ENCODE assay signal across 8 mouse cellular contexts in the genomic region with DNA sequence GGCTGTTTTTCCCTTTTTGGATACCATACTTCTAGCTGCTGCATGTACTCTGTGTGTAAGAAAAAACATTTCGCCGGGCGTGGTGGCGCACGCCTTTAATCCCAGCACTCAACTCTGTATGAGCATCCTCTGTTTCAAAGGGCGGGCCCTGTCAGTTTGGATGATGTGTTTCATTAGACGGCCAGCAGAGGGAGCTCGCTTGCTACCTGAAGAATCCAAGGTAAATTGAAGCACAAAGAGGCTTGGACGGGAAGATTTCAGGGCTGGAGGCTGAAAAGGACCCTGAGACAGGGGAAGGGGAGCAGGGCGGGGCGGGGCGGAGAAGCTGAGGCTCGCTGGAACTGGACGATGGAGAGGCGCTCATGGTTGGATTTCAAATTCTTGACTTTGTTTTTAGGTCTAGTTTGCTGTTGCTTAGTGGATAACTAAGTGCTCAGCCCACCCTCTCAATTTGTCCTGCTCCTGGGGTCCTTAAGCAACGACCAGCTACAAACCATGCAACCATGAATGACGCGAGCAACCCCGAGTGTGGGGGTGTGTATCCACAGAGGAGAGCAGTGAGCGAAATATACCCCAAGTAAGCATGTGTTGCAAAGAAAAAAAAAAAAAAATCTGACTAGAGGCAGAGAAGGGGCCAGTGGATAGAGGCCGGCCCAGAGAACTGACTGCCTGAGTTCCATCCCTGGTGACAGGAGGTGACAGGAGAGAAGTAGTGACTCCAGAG. TPM values are rescaled to one million over a fixed set of nuclear protein-coding genes. Genes with fewer than 3 reads are reported as not detected.
DNase-seq lines count a peak whose midpoint lies in the region; ATAC-seq and TF ChIP-seq lines count a peak whose summit lies in the region.

No protein-coding gene starts in this region.

- WGBS in embryonic facial prominence, embryonic 13.5 days: 11% methylated on average over 21 of the region's 21 CpGs
- 14% methylated on average over 21 of the region's 21 CpGs for WGBS in limb, embryonic 12.5 days

- peak overlapping the region; percentile 53; the same call in 1 of the 2 replicates for H3K9ac ChIP-seq in embryonic facial prominence, embryonic 13.5 days
- H3K9ac ChIP-seq in limb, embryonic 12.5 days (replicated peaks): peak overlapping the region; percentile 44; the same call in 1 of the 2 replicates

- no peaks in the 10 kb centered on the region for H3K4me1 ChIP-seq in embryonic facial prominence, embryonic 13.5 days
- H3K4me1 ChIP-seq in limb, embryonic 12.5 days (replicated peaks): 0 out of 2 replicates have a peak, but pooled peaks cover under 1% of the 10 kb centered on the region

- no peak for TF ChIP-seq POLR2A in myocyte (IDR thresholded peaks at IDR 0.05; ENCODE audit: insufficient read length, low read depth)

- H3ac ChIP-seq in myocyte (ENCODE audit: control insufficient read depth, insufficient read length): no peak overlapping the region

- no peaks in the 10 kb centered on the region for H3K79me2 ChIP-seq in myocyte (ENCODE audit: control insufficient read depth, insufficient read depth)

- peak overlapping the region; percentile 51 for H3K4me2 ChIP-seq in embryonic facial prominence, embryonic 13.5 days
- H3K4me2 ChIP-seq in limb, embryonic 12.5 days: peak overlapping the region; percentile 43
- H3K4me2 ChIP-seq in myocyte (ENCODE audit: low read depth): peak overlapping the region; percentile 57

- H3K4me3 ChIP-seq in embryonic facial prominence, embryonic 13.5 days: peak overlapping the region; percentile 24; the same call in 1 of the 2 replicates
- H3K4me3 ChIP-seq in limb, embryonic 12.5 days (replicated peaks): no peak overlapping the region; the same call in 1 of the 2 replicates
- no peak overlapping the region for H3K4me3 ChIP-seq in myocyte

- no peak for ATAC-seq in embryonic facial prominence, embryonic 13.5 days (ENCODE audit: insufficient number of reproducible peaks, insufficient read depth, low FRiP score, low TSS enrichment, low read depth)
- peak; percentile 44; the same call in 1 of the 2 replicates for ATAC-seq in limb, embryonic 12.5 days (ENCODE audit: insufficient number of reproducible peaks, insufficient read depth, low FRiP score, low TSS enrichment, low read depth)

- no peaks in the 10 kb centered on the region for H3K27me3 ChIP-seq in embryonic facial prominence, embryonic 13.5 days
- H3K27me3 ChIP-seq in limb, embryonic 12.5 days: 0 out of 2 replicates have a peak, but pooled peaks cover 3% of the 10 kb centered on the region
- no peaks in the 10 kb centered on the region for H3K27me3 ChIP-seq in myocyte (ENCODE audit: control insufficient read depth, insufficient read depth, insufficient read length)

- no peak overlapping the region for H3K27ac ChIP-seq in embryonic facial prominence, embryonic 13.5 days
- H3K27ac ChIP-seq in limb, embryonic 12.5 days: no peak overlapping the region

- no peaks in the 10 kb centered on the region for H3K36me3 ChIP-seq in embryonic facial prominence, embryonic 13.5 days
- H3K36me3 ChIP-seq in limb, embryonic 12.5 days: no peaks in the 10 kb centered on the region
- H3K36me3 ChIP-seq in myocyte (ENCODE audit: control insufficient read depth, insufficient read depth): no peaks in the 10 kb centered on the region

- peak; percentile 78 to 79 for DNase-seq in B cell, adult 2 months
- DNase-seq in adrenal gland, postnatal 4 days (ENCODE audit: low spot score in 2 of 2): peak; percentile 29 to 62
- DNase-seq in heart, adult 9 months (ENCODE audit: low spot score in 2 of 2): peak; percentile 32 to 62
- peak; percentile 84 for DNase-seq in kidney, adult 9 months
- peak; percentile 34 to 48 for DNase-seq in spleen, postnatal 36 days (ENCODE audit: low spot score in 2 of 2)

- no peaks in the 10 kb centered on the region for H3K9me3 ChIP-seq in embryonic facial prominence, embryonic 13.5 days
- H3K9me3 ChIP-seq in limb, embryonic 12.5 days: peaks cover 4% of the 10 kb centered on the region; the same call in 1 of the 2 replicates

TF ChIP-seq in myocyte, 11 proteins besides CTCF, POLR2A, EP300 and RAD21:
- TF ChIP-seq REST (IDR thresholded peaks at IDR 0.05; ENCODE audit: insufficient read depth, insufficient read length) (no peak), CEBPB (IDR thresholded peaks at IDR 0.05; ENCODE audit: insufficient read depth, poor library complexity, severe bottlenecking) (no peak), USF1 (IDR thresholded peaks at IDR 0.05; ENCODE audit: low read depth) (no peak), SRF (IDR thresholded peaks at IDR 0.05; ENCODE audit: control insufficient read depth, insufficient read length, low read depth) (no peak), TCF12 (IDR thresholded peaks at IDR 0.05; ENCODE audit: insufficient read depth, poor library complexity, severe bottlenecking) (no peak), POLR2AphosphoS2 (IDR thresholded peaks at IDR 0.05; ENCODE audit: insufficient read length, low read depth) (no peak), MYOD1 (IDR thresholded peaks at IDR 0.05; ENCODE audit: control insufficient read depth in 1 of 3, insufficient read length in 2 of 3, low read depth in 2 of 3) (no peak), E2F4 (IDR thresholded peaks at IDR 0.05; ENCODE audit: insufficient read depth) (no peak), MYOG (IDR thresholded peaks at IDR 0.05; ENCODE audit: control insufficient read depth in 1 of 3, insufficient read depth in 1 of 3, insufficient read length in 2 of 3, low read depth in 2 of 3) (no peak), TCF3 (IDR thresholded peaks at IDR 0.05; ENCODE audit: insufficient read length, low read depth) (no peak), MAX (IDR thresholded peaks at IDR 0.05; ENCODE audit: low read depth) (no peak)

RNA-seq across cellular contexts. Expression of gene Tpt1, which starts 31.6 kb away (rescaled TPM):
- 1,000 to 10,000 TPM; 3,227 to 3,375 TPM for total RNA-seq in adrenal gland, postnatal 4 days (2021)
- polyA plus RNA-seq in embryonic facial prominence, embryonic 13.5 days (2015; fragmentation: Nextera tagmentation; extraction: Ambion mirVana): 1,146 and 1,171 TPM in 2 replicates
- polyA plus RNA-seq in limb, embryonic 12.5 days (2016; fragmentation: Nextera tagmentation; extraction: Ambion mirVana): 994 and 1,047 TPM in 2 replicates
- polyA plus RNA-seq in myocyte (2012; fragmentation: generic; extraction: Trizol): 6,214 TPM
